Mouse (Mus musculus) granulocyte monocyte progenitor cell, adult 5-6 weeks (primary cell): Measurements from ENCODE around the gene Dcaf12. TPM values are rescaled to one million over a fixed set of nuclear protein-coding genes. Genes with fewer than 3 reads are reported as not detected.
A peak's percentile ranks its signal among the peaks of the same experiment; 100 is the strongest.

ENCODE experiments used
- ATAC-seq: replicated peaks from 2 replicates; pipeline ENCODE4 v1.8.0; 2016; ENCODE audit warnings: mild to moderate bottlenecking, moderate TSS enrichment, inconsistent platforms; ENCODE audit not compliant: poor library complexity, severe bottlenecking
- total RNA-seq, 2 experiments: library from RNA; stranded (forward) in 1 of 2; stranded (reverse) in 1 of 2; fragments of 200-712, 200-1000 nt in 1 of 2; fragments of >200 nt in 1 of 2; fragmentation: Nextera tagmentation in 1 of 2; gene quantifications; 2 replicates each; pipeline ENCODE4 v1.2.3; 2014 to 2017

Gene Dcaf12
- 41.1 and 47.0 TPM in 2 replicates for total RNA-seq (2014; fragmentation: Nextera tagmentation)
- 29.1 and 30.0 TPM in 2 replicates for total RNA-seq (2017)

- ATAC-seq = peak; percentile 81
Measured at GRCm38 (mm10) chr4:41314141-41315129, at the start of gene Dcaf12. Gene Dcaf12, minus strand, starts transcription at chr4:41314889.

- peak; percentile 29; the same call in 1 of the 2 replicates for ATAC-seq
Measured at GRCm38 (mm10) chr4:41361059-41361458, 46.4 kb upstream of the Dcaf12 start.

GRCm38 (mm10) chr4:41359358-41359757, 44.7 kb upstream of the Dcaf12 start:
- ATAC-seq = peak; percentile 58

- peak; percentile 48 for ATAC-seq
Measured at GRCm38 (mm10) chr4:41358669-41359068, 44.0 kb upstream of the Dcaf12 start.

- ATAC-seq = no peak
Measured at GRCm38 (mm10) chr4:41357154-41357553, 42.5 kb upstream of the Dcaf12 start.

- peak; percentile 28; the same call in 1 of the 2 replicates for ATAC-seq
Measured at GRCm38 (mm10) chr4:41353265-41353664, 38.6 kb upstream of the Dcaf12 start.

GRCm38 (mm10) chr4:41352758-41353157, 38.1 kb upstream of the Dcaf12 start:
- no peak for ATAC-seq

- no peak; the same call in 1 of the 2 replicates for ATAC-seq
Measured at GRCm38 (mm10) chr4:41349199-41349591, 34.5 kb upstream of the Dcaf12 start.

GRCm38 (mm10) chr4:41348584-41349198, 34.0 kb upstream of the Dcaf12 start, which contains the start of gene Ubap1:
Gene Ubap1, plus strand, starts transcription at chr4:41348996.
- peak; percentile 94 for ATAC-seq

GRCm38 (mm10) chr4:41347839-41348238, 33.1 kb upstream of the Dcaf12 start:
- ATAC-seq = peak; percentile 35

- no peak for ATAC-seq
Measured at GRCm38 (mm10) chr4:41346011-41346410, 31.3 kb upstream of the Dcaf12 start.

- no peak for ATAC-seq
Measured at GRCm38 (mm10) chr4:41340912-41341550, 26.3 kb upstream of the Dcaf12 start.

- ATAC-seq = no peak
Measured at GRCm38 (mm10) chr4:41336546-41336945, 21.9 kb upstream of the Dcaf12 start.

GRCm38 (mm10) chr4:41331698-41332421, 17.2 kb upstream of the Dcaf12 start:
- ATAC-seq = no peak

- peak; percentile 14; the same call in 1 of the 2 replicates for ATAC-seq
Measured at GRCm38 (mm10) chr4:41331085-41331484, 16.4 kb upstream of the Dcaf12 start.

GRCm38 (mm10) chr4:41329481-41329880, 14.8 kb upstream of the Dcaf12 start:
- ATAC-seq = no peak

- ATAC-seq = no peak
Measured at GRCm38 (mm10) chr4:41326876-41327275, 12.2 kb upstream of the Dcaf12 start.

GRCm38 (mm10) chr4:41320971-41321370, 6.3 kb upstream of the Dcaf12 start:
- ATAC-seq = no peak

GRCm38 (mm10) chr4:41318267-41318666, 3.6 kb upstream of the Dcaf12 start:
- ATAC-seq = no peak

GRCm38 (mm10) chr4:41315173-41315572, 484 bp upstream of the Dcaf12 start:
- no peak for ATAC-seq
